Mouse (Mus musculus): ENCODE results near the gene Dop1a.

DNA sequence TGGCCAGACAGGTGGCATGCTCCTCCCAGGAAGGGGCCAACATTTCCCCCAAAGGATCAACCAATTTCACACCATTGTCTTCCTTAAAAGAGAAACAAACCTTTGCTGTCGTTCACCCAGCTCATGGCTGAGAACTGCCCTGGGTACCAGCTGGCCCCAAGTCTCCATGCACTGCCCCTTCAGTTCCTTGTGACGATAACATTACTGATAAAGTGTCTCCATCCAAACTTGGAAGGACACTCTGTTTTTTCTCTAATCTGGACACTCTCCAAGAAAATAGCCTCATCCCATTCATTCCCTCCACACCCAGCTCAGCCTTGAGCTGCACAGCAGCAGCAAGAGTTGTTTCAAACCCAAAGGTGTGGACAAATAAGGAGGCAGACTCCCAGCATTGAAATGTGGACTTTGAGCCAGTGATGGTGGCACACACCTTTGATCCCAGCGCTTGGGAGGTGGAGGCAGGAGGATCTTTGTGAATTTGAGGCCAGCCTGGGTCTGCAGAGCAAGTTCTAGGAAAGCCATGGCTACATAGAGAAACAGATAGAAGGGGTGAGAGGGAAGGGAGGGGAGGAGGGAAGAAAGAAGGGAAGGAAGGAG is 102.5 kb downstream of the Dop1a start:
- TF ChIP-seq CTCF (IDR thresholded peaks at IDR 0.05; ENCODE audit: borderline replicate concordance, extremely low read depth, insufficient read depth, insufficient read length) (no peak), POLR2A (IDR thresholded peaks at IDR 0.05; ENCODE audit: borderline replicate concordance, extremely low read depth, insufficient read depth, insufficient read length, poor library complexity, severe bottlenecking) (no peak)
